Mouse (Mus musculus): ENCODE data around the gene Galnt13. TPM values are rescaled to one million over a fixed set of nuclear protein-coding genes. Genes with fewer than 3 reads are reported as not detected.
"Not testable (repeated sequence)": the region's sequence is repeated elsewhere in the genome, so short reads cannot be mapped to it uniquely, and the experiment has no call there.

Gene Galnt13
- polyA plus RNA-seq, 1 experiment from 2014 or later: not detected

DNA sequence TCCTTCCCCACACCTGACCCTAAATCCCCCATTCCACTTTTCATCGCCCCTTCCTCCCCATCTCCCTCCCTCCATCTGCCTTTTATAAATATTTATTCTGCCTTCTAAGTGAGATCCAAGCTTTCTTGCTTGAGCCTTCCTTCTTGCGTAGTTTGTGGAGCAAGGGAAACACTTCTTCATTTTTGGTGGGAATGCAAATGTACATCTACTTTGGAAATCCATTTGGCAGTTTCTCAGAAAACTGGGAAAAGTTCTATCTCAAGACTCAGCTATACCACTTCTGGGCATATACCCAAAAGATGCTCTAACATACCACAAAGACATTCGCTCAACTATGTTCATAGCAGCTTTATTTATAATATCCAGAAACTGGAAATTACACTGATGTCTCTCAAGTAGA, 86.9 kb downstream of the Galnt13 start:
- Histone ChIP-seq H3K27ac (replicated peaks in 1 of 2; ENCODE audit: control insufficient read depth in 1 of 2, insufficient read depth in 1 of 2, low read depth in 2 of 2, low read length in 2 of 2) (no peak overlapping the region), H3K4me3 (ENCODE audit: control insufficient read depth in 1 of 2, insufficient read depth in 1 of 2, low read depth in 1 of 2, low read length in 2 of 2) (no peak overlapping the region), H3K36me3 (ENCODE audit: control insufficient read depth, insufficient read depth, low read length) (no peaks in the 10 kb centered on the region), H3K9me3 (ENCODE audit: control insufficient read depth, low read length) (no peaks in the 10 kb centered on the region), H3K4me2 (ENCODE audit: low read length) (no peak overlapping the region), H3K4me1 (ENCODE audit: control insufficient read depth in 2 of 2, insufficient read depth in 2 of 2, low read length in 2 of 2) (no peaks in the 10 kb centered on the region), H3K9ac (ENCODE audit: low read length) (no peak overlapping the region), H3K27me3 (ENCODE audit: control insufficient read depth, insufficient read depth, low read length) (no peaks in the 10 kb centered on the region)
- 71% methylated on average over 3 of the region's 3 CpGs for WGBS
- ATAC-seq (ENCODE audit: insufficient number of reproducible peaks, insufficient read depth, low FRiP score, low read depth): no peak

DNA sequence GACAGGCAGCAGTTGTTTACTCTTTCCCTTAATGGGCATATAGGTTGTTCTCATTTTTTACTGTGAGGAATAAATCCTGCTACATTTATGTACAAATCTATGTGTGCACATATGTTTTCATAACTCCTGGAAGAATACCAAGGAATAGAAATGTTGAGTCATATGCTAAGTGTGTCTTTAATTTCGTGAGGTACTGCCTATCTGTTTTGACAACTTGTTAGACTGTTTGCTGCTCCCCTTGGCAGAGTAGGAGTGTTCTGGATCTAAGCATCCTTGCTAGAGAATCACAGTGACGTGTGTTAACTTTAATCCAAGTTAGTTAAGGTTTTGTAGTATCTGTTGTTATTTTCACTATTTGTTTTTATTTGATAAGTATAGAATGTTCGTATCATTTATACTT, 91.0 kb downstream of the Galnt13 start:
- ATAC-seq (ENCODE audit: insufficient number of reproducible peaks, insufficient read depth, low FRiP score, low read depth): no peak
- Histone ChIP-seq H3K4me1 (ENCODE audit: control insufficient read depth in 2 of 2, insufficient read depth in 2 of 2, low read length in 2 of 2) (no peaks in the 10 kb centered on the region), H3K4me2 (ENCODE audit: low read length) (no peak overlapping the region), H3K27ac (replicated peaks in 1 of 2; ENCODE audit: control insufficient read depth in 1 of 2, insufficient read depth in 1 of 2, low read depth in 2 of 2, low read length in 2 of 2) (no peak overlapping the region), H3K9ac (ENCODE audit: low read length) (no peak overlapping the region), H3K9me3 (ENCODE audit: control insufficient read depth, low read length) (no peaks in the 10 kb centered on the region), H3K36me3 (ENCODE audit: control insufficient read depth, insufficient read depth, low read length) (no peaks in the 10 kb centered on the region), H3K27me3 (ENCODE audit: control insufficient read depth, insufficient read depth, low read length) (no peaks in the 10 kb centered on the region), H3K4me3 (ENCODE audit: control insufficient read depth in 1 of 2, insufficient read depth in 1 of 2, low read depth in 1 of 2, low read length in 2 of 2) (no peak overlapping the region)
- 62% methylated on average over 3 of the region's 3 CpGs for WGBS

DNA sequence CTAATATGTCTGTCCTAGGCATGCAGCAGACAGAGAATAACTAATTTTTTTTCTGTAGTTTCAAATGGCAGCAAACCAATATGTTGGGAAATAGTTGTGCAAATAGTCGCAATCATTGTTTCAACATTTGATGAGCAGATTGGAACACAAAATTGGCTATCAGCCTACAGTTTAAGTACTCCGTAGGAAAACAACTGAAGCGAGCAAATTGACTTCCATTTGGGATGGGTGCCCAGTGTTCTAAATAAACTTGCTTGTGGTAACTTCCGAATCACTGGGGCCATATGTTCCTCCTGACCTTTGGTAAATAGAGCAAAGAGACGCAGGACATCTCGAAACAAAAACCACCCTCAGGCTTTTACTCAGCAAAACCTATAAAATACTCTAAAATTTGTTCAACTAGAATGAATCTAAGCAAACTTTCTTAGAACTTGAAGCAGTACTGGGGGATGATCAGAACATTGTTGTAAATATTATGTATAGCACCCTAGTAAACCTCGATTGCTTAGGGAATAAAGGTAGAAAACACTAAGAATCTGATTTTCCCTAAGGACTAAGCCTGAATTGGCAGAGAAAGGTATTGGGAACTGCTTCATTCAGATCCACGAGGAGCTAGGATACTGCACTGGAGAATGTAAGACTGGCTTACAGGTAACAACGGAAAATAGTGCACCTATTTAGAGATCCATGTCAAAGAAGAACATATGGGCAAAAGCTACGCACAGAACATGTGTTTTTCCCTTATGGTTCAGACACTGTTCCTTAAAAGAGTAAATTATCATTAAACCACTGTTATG, 122.4 kb downstream of the Galnt13 start:
- WGBS: 74% methylated on average over 10 of the region's 10 CpGs
- no peak overlapping the region for H3K27ac ChIP-seq (replicated peaks in 1 of 2; ENCODE audit: control insufficient read depth in 1 of 2, insufficient read depth in 1 of 2, low read depth in 2 of 2, low read length in 2 of 2)
- ATAC-seq (ENCODE audit: insufficient number of reproducible peaks, insufficient read depth, low FRiP score, low read depth): no peak

DNA sequence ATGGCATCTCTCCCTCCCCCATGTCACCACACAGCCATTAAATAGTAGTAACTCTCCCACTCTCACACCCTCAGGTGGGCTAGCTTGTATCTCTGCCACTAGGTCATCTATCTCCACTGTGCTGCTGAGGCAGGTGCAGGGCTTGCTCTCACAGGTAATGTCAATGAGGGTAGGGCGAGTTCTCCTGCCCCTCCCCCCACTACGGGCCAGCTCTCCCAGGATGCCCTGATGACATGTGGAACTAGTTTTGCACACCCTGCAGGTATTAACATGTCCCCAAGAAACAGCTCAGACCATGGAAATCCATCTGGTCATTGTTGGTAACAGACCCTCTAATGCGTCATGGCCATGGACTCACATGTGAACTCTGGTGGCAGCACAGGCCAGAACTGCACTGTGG, 129.0 kb downstream of the Galnt13 start:
- Histone ChIP-seq H3K9me3 (ENCODE audit: control insufficient read depth, low read length) (no peaks in the 10 kb centered on the region), H3K36me3 (ENCODE audit: control insufficient read depth, insufficient read depth, low read length) (no peaks in the 10 kb centered on the region), H3K4me1 (ENCODE audit: control insufficient read depth in 2 of 2, insufficient read depth in 2 of 2, low read length in 2 of 2) (no peaks in the 10 kb centered on the region), H3K4me2 (ENCODE audit: low read length) (no peak overlapping the region), H3K4me3 (ENCODE audit: control insufficient read depth in 1 of 2, insufficient read depth in 1 of 2, low read depth in 1 of 2, low read length in 2 of 2) (no peak overlapping the region), H3K27ac (replicated peaks in 1 of 2; ENCODE audit: control insufficient read depth in 1 of 2, insufficient read depth in 1 of 2, low read depth in 2 of 2, low read length in 2 of 2) (no peak overlapping the region), H3K27me3 (ENCODE audit: control insufficient read depth, insufficient read depth, low read length) (no peaks in the 10 kb centered on the region), H3K9ac (ENCODE audit: low read length) (no peak overlapping the region)
- no peak for ATAC-seq (ENCODE audit: insufficient number of reproducible peaks, insufficient read depth, low FRiP score, low read depth)
- 82% methylated on average over 3 of the region's 3 CpGs for WGBS

More for the DNA sequence above, 122.4 kb downstream of the Galnt13 start:
- Histone ChIP-seq H3K27me3 (ENCODE audit: control insufficient read depth, insufficient read depth, low read length) (no peaks in the 10 kb centered on the region), H3K9ac (ENCODE audit: low read length) (no peak overlapping the region), H3K9me3 (ENCODE audit: control insufficient read depth, low read length) (no peaks in the 10 kb centered on the region), H3K4me1 (ENCODE audit: control insufficient read depth in 2 of 2, insufficient read depth in 2 of 2, low read length in 2 of 2) (no peaks in the 10 kb centered on the region), H3K36me3 (ENCODE audit: control insufficient read depth, insufficient read depth, low read length) (no peaks in the 10 kb centered on the region), H3K4me2 (ENCODE audit: low read length) (no peak overlapping the region), H3K4me3 (ENCODE audit: control insufficient read depth in 1 of 2, insufficient read depth in 1 of 2, low read depth in 1 of 2, low read length in 2 of 2) (no peak overlapping the region)

DNA sequence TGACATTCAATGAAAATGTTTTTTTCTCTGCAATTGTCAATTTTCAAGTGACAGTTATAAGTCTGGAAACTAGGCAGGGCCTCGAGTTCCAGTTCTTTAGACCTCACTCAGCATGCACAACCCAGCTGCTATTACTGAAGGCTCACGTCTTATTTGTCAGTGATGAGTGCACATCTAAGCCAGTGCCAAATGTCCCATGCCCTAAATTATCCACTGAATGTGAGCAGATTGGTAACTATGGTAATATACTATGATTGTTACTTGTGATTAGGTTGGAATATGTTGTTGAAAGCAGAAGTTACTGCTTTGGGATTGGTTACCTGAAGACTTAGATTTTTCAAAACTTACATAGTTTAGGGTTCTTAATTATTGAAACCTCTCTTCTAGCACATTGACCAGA, 131.1 kb downstream of the Galnt13 start:
- no peaks in the 10 kb centered on the region for H3K27me3 ChIP-seq (ENCODE audit: control insufficient read depth, insufficient read depth, low read length)
- no peak overlapping the region for H3K4me3 ChIP-seq (ENCODE audit: control insufficient read depth in 1 of 2, insufficient read depth in 1 of 2, low read depth in 1 of 2, low read length in 2 of 2)
- H3K4me2 ChIP-seq (ENCODE audit: low read length): no peak overlapping the region
- H3K27ac ChIP-seq (replicated peaks in 1 of 2; ENCODE audit: control insufficient read depth in 1 of 2, insufficient read depth in 1 of 2, low read depth in 2 of 2, low read length in 2 of 2): no peak overlapping the region
- no peaks in the 10 kb centered on the region for H3K9me3 ChIP-seq (ENCODE audit: control insufficient read depth, low read length)
- no peaks in the 10 kb centered on the region for H3K36me3 ChIP-seq (ENCODE audit: control insufficient read depth, insufficient read depth, low read length)
- H3K4me1 ChIP-seq (ENCODE audit: control insufficient read depth in 2 of 2, insufficient read depth in 2 of 2, low read length in 2 of 2): no peaks in the 10 kb centered on the region
- no peak overlapping the region for H3K9ac ChIP-seq (ENCODE audit: low read length)
- no peak for ATAC-seq (ENCODE audit: insufficient number of reproducible peaks, insufficient read depth, low FRiP score, low read depth)
- 69% methylated on average over 2 of the region's 2 CpGs for WGBS

DNA sequence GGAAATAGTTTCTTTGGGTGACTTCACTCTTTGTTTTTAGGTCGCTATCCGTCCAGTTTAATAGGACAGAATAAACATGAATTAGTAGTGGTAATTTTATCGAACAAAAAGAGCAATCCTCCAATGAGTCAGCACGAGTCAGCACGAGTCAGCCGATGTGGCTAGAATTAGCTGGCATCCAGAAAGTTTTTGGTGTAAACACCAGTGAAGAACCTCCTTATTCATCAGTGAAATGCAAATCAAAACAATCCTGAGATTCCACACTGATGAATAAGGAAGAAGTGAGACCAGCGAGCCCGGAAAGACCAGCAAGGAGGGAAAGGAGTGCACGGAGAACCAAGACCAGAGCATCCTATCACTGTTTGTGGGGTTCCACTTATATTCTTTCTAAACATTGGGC, 131.5 kb downstream of the Galnt13 start:
- ATAC-seq (ENCODE audit: insufficient number of reproducible peaks, insufficient read depth, low FRiP score, low read depth): no peak
- H3K9ac ChIP-seq (ENCODE audit: low read length): no peak overlapping the region
- WGBS: 78% methylated on average over 9 of the region's 9 CpGs
- no peak overlapping the region for H3K4me2 ChIP-seq (ENCODE audit: low read length)
- no peak overlapping the region for H3K4me3 ChIP-seq (ENCODE audit: control insufficient read depth in 1 of 2, insufficient read depth in 1 of 2, low read depth in 1 of 2, low read length in 2 of 2)
- H3K27me3 ChIP-seq (ENCODE audit: control insufficient read depth, insufficient read depth, low read length): no peaks in the 10 kb centered on the region
- no peaks in the 10 kb centered on the region for H3K36me3 ChIP-seq (ENCODE audit: control insufficient read depth, insufficient read depth, low read length)
- H3K9me3 ChIP-seq (ENCODE audit: control insufficient read depth, low read length): no peaks in the 10 kb centered on the region
- no peak overlapping the region for H3K27ac ChIP-seq (replicated peaks in 1 of 2; ENCODE audit: control insufficient read depth in 1 of 2, insufficient read depth in 1 of 2, low read depth in 2 of 2, low read length in 2 of 2)
- H3K4me1 ChIP-seq (ENCODE audit: control insufficient read depth in 2 of 2, insufficient read depth in 2 of 2, low read length in 2 of 2): no peaks in the 10 kb centered on the region

DNA sequence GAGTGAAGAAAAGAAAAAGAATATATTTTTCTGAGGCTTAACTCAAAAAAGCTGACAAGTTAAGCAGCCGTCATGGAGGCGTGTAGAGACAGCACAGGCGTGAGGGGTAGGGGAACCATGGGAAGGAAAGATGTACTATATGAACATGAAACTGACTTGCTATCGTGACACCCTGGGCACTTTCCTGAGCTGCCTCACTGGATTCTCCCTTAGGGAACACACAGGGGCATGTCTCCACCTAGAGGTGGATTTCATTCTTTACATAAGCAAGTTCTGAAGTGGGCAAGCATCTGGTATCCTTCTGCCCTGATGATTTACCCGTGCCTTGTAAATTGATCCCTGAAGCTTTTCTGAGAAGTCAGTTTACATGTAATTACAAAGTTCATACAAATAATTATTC, 277.7 kb downstream of the Galnt13 start:
- H3K4me3 ChIP-seq (ENCODE audit: control insufficient read depth in 1 of 2, insufficient read depth in 1 of 2, low read depth in 1 of 2, low read length in 2 of 2); H3K9me3 ChIP-seq (ENCODE audit: control insufficient read depth, low read length); H3K27me3 ChIP-seq (ENCODE audit: control insufficient read depth, insufficient read depth, low read length); H3K9ac ChIP-seq (ENCODE audit: low read length); H3K4me2 ChIP-seq (ENCODE audit: low read length); H3K27ac ChIP-seq (replicated peaks in 1 of 2; ENCODE audit: control insufficient read depth in 1 of 2, insufficient read depth in 1 of 2, low read depth in 2 of 2, low read length in 2 of 2); ATAC-seq (ENCODE audit: insufficient number of reproducible peaks, insufficient read depth, low FRiP score, low read depth); H3K36me3 ChIP-seq (ENCODE audit: control insufficient read depth, insufficient read depth, low read length); H3K4me1 ChIP-seq (ENCODE audit: control insufficient read depth in 2 of 2, insufficient read depth in 2 of 2, low read length in 2 of 2): not testable (repeated sequence)
- no CpG with 5 or more reads among the region's 5 CpGs for WGBS

DNA sequence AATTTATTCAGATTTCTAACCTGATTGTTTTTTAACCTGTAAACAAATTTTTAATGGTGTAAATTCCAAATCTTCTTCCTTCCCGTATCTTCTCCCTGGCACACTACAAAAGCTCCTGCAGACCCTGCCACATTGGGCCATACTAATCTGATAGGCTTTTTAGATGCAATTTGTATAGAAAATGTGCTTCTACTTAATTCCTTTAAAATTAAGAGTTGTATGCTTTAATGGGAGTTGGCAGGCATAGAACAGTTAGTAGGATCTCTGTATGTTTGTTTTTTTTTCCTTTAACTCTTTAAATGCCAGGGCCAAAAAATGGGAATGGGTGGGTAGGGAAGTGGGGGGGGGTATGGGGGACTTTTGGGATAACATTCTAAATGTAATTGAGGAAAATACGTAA, 315.1 kb downstream of the Galnt13 start:
- no peak overlapping the region for H3K9ac ChIP-seq (ENCODE audit: low read length)
- H3K9me3 ChIP-seq (ENCODE audit: control insufficient read depth, low read length): no peaks in the 10 kb centered on the region
- no peaks in the 10 kb centered on the region for H3K27me3 ChIP-seq (ENCODE audit: control insufficient read depth, insufficient read depth, low read length)
- no peaks in the 10 kb centered on the region for H3K4me1 ChIP-seq (ENCODE audit: control insufficient read depth in 2 of 2, insufficient read depth in 2 of 2, low read length in 2 of 2)
- H3K4me2 ChIP-seq (ENCODE audit: low read length): no peak overlapping the region
- no peak overlapping the region for H3K4me3 ChIP-seq (ENCODE audit: control insufficient read depth in 1 of 2, insufficient read depth in 1 of 2, low read depth in 1 of 2, low read length in 2 of 2)
- WGBS: 73% methylated on average over 2 of the region's 2 CpGs
- ATAC-seq (ENCODE audit: insufficient number of reproducible peaks, insufficient read depth, low FRiP score, low read depth): no peak
- no peak overlapping the region for H3K27ac ChIP-seq (replicated peaks in 1 of 2; ENCODE audit: control insufficient read depth in 1 of 2, insufficient read depth in 1 of 2, low read depth in 2 of 2, low read length in 2 of 2)
- no peaks in the 10 kb centered on the region for H3K36me3 ChIP-seq (ENCODE audit: control insufficient read depth, insufficient read depth, low read length)

All from heart, embryonic 14.5 days (tissue).